Mouse (Mus musculus): ENCODE measurements at regions not wholly inside any gene's neighbourhood (a gene's known extent, or its start where the extent isn't known, plus 50 kb on each side); places are given as distances from the start of the nearest gene placed in this dataset.
"Not testable (repeated sequence)": the region's sequence is repeated elsewhere in the genome, so short reads cannot be mapped to it uniquely, and the experiment has no call there.

DNA sequence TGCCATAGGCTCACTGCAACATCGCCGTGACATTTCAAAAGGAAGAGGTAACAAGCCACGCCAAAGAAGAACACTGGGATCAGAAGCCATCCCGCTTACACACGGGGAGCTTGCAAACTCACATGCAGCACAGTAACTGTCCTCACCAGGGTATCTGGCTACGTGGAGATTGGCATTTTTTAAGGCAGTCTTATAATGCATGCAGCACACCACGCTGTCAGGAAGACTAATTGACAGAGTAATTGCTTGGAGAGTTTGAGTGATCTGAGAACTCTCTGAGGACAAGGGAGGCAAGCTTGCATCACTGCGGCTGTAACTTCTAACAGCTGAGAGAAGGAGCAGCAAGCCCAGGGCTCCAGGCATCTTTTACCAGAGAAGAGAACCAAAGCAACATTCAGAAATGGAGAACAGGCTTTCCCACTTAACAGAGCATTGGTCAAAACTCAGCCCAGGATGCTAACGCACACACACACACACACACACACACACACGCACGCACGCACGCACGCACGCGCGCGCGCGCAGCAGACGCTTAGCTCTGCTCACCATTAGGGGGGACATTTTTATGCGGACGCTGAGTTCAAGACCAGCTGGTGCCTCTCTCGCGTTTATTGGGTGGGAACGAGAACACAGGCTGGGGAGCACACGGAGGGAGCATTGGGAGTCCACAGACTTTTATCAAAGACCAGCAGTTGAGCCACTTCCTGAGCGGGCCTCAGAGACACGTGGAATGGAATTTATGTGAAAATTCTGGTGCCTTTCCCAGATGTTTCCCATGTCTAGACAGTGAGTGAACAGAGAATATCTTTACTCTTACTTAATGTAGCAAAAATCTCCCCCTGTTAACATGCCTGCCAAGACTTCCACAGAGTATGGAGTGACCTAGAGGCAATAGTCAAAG is 66.6 kb downstream of the 1700129C05Rik start:
- in situ Hi-C loops (cut with MboI, MseI) = no loop called here

DNA sequence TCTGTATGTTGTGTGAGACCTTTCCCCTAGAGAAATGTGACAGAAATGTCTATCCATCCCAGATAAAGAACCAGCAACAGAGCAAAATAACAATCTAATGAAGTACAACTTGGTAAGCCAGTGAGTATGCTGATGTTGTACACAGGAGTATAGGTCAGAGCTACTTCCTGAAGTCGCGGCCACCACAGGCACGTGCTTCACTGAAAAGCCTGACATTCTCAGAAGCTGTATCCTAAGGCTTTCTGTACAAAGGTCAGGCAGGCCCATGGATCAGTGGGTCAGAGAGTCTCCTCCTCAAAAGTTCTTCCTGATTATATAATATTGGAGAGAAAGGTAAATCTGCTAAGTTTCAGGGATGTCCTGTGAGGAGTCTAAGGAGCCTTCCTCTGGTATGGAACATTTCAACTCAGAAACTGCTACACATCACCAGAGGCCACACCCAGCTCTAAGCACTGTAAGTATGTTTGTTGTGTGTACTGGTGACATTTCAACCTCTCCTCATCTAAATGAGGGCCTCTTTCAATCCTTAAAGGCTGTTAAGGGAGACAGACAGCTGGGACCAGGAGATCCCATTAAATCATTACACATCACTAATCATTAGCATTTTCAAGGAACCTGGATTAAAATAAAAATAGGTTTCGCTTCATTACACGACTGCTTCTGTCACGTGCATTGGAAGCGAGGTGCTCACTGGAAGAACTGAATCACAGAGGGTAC is 70.2 kb downstream of the 1700129C05Rik start:
- in situ Hi-C loops (cut with MboI, MseI) = no loop called here

DNA sequence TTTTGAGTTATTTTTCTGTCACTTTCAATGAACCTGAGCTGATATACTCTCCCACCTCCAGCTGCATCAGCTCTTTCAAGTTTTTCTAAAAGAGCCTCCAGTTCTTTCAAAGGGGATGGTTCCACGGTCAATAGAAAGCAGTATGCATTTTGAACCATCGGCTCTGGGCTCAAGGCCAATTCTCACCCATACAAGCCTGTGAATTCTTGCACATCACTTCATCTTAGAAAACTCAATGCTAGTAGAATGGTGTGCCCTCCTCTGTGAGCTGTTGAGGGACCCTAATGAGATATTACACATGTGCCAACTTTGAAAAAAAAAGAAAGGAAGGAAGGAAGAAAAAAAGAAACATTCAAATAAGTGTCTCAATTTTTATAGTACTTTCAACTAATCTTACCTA is 72.6 kb downstream of the 1700129C05Rik start:
- in situ Hi-C loops (cut with MboI, MseI) = no loop called here

DNA sequence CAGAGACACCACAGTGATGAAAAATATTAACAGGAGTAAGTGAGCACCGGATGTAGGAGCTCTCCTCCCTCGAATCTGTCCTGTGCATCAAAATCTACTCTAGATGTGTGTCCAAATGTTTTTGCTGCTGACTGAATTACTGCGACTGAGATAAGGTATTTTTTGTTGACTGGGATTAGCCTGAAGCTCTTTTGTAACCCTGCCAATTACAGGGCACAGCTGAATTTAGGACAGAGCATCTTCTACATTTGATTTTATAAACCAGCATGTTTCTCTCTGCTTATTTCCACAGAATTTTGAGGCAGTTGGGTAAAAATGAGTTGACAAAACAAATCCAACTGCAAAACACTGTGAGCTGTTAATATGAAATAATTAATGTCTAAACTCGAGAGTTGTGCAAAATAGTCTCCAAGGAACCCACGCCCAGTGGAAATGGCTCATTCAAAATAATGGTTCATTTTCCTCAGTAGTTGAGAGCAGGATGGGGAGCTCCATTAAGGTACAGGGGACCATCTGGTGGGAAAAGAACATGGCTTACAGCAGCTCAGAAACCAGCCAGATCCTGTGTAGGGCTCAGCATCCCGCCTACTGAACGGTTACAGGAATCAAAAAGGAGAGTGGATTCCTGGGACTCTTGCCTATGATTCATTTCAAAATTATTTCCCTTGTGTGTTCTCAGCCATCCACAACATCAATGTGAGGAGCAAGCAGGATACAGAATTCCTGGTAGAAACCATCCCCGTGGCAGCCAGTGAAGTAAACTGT is 76.1 kb downstream of the 1700129C05Rik start:
- in situ Hi-C loops (cut with MboI, MseI) = no loop called here

DNA sequence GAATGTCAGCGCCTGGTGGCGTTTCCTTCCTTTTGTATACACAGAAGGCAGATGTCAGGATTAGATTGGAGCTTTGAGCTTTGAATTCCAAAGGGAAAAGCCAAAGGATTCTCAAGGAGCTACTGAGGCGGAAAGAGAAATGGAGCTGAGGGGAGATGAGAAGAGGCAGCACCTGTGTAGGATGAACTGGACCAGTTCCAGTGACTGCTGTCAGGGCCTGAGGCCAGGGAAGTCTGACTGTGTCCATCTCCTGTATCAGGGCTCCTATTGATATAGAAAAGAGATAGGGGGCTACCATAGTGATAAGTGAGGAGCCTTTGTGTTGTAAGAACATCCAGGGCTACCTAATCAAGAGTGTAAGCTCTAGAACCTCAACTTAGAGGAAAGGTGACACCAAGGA is 79.5 kb downstream of the 1700129C05Rik start:
- in situ Hi-C loops (cut with MboI, MseI) = no loop called here

DNA sequence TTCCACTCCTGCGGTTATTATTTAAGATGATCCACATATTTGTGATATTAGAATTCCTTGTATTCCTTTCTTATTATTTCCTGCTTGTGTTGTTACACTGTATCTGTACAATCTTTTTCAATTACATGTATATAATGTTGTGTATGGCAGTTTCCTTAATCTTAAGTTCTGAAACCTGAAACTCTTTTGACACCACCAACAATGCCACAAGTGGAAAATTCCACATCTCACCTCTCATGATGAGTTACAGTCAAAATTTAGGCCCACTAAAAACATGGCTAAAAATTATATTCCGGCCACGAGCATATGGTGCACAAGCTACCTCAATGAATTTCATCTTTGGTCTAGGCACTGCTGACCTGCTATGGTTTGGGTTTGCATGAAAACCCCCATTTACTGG is 85.9 kb downstream of the 1700129C05Rik start:
- in situ Hi-C loops (cut with MboI, MseI) = no loop called here

DNA sequence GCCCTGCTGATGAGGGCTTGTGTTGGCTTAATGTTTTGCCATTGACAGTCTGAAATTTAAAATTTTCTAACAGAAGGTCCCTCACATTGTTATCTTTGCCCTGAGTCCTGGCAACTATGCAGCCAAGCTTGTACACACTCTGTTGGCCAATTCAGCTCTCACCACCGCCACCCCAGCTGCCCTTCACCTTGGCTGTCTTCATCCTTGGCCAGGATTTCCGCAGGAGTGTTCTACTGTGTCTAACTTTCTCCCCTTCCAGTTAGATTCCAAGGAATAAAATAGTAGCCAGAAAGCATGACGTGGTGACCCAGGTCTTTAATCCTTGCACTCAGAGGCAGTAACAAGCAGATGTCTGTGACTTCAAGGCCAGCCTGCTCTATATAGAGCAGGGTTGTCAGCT is 87.4 kb downstream of the 1700129C05Rik start:
- in situ Hi-C loops (cut with MboI, MseI) = no loop called here

DNA sequence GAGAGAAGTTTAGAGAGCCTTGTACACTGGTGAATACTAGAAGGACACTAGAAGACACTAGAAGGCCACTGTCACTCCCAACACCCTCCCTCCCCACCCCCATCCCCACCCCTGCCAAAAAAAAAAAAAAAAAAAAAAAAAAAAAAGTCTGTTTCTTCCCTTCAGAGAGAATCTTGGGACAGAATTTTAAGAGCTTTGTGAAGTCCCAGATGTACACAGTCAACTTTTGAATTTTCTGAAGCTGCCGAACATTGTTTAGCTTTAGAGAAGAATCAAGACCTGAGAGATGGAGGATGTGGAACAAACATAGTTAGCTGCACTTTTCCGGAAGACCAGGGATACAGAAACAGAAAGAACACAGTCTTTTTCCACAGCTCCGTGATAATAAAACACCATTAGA is 90.3 kb downstream of the 1700129C05Rik start:
- in situ Hi-C loops (cut with MboI, MseI) = no loop called here

DNA sequence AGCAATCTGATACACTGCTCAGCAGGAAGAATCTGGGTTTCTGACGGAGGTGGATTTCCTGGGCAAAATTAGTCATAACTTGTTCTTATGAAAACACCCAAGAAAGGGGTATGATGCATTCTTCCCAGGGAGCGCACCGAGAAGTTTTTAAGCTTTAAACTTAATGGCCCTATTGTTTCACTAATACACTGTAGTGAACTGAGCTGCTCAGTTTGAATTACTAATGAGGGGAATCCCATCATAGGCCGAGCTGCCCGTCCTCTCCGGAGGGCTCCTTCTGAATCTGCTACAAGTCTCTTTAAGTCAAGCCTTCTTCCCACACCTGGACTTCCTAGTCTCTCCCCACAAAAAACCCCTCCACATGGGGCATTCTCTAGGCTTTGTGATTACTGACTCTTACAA is 91.2 kb downstream of the 1700129C05Rik start:
- in situ Hi-C loops (cut with MboI, MseI) = no loop called here

DNA sequence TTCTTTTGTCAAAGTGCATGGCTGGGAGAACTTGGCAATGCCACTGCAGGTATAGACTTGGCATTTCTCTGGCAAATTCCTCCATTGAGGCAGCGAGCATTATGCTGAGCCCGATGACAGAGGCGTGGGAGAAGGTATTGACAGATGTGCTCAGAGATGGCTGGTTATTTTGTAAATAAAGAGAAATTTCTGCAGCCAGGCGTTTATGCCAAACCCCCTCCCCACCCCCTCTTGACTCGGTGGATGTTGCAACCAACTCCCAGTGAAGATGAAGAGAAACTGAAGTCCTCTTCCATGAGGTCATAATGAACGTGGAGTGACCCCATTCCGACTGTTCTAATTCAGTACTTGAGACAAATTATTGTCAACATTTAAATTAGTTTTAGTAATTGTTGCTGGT is 97.0 kb downstream of the 1700129C05Rik start:
- in situ Hi-C loops (cut with MboI, MseI) = no loop called here

DNA sequence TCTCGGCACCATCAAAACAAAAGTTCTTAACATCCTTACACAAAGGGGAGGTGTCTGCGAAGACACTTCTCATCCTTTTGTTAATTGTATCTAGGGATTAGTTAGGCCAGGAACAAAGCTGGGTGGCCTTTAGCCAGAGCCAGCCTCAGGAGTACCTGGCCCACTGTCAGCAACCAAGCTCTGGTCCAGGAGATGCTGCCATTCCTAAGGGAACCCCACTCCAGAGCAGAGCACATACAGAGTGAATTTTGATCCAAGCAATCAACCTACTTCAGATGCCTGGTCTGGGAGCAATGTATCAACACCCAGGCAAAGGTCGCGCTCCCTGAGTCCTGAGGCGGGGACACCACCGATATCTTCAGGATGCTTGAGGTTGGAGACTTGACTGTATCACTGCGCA is 97.5 kb downstream of the 1700129C05Rik start:
- in situ Hi-C loops (cut with MboI, MseI) = no loop called here

DNA sequence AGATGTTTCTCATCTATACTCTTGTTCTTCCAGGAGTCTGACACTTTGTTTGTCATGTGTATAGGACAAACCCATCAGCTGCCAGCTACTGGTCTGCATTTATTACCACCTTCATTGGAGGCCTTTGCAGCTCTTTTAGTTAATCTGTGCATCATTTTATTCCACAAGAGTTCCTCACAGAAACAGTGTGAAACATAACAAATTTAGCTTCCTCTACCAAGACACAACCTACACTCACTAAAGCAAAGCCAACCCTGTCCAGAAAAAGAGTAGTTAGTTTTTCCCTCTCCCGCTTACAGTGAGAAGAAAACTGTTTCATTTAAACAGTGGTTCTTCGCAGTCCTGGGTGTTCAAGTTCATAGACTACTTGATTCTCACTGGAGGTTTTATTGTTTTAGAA is 100.5 kb downstream of the 1700129C05Rik start:
- in situ Hi-C loops (cut with MboI, MseI) = no loop called here

DNA sequence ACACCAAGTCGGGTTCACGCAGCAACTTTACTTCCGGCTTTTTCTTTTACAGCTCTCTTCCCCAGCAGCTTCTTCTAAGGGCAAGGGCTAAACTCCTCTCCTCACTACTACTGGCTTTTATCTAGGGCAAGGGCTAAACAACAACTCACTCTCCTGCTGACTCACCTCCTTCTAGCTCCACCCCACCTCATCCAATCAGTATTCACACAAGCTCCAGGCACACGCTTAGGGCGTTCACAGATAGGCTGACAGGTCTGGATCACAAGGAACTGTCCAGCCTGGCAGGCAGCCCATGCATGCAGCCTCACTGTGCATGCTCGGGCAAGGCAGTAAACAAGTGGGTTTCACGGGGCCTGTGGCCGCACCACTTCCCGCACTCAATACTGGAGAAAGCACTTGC is 116.9 kb downstream of the 1700129C05Rik start:
- in situ Hi-C loops (cut with MboI, MseI) = not testable (repeated sequence)

DNA sequence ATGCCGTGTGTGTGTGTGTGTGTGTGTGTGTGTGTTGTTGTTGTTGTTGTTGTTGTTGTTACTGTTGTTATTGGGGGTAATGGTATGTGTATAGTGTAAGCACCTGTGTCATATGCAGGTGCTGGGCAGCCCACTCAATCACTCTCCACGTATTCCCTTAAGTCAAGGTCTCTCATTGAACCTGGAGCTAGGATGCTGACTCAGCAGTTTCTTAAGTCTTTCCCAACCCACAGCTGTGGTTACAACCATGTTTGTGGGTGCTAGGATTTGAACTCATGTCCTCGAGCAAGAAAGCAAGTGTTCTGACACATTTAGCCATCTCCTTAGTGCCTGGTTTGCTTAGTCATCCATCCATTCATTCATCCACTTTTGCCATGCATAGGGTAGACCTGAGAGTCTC is 133.2 kb downstream of the 1700129C05Rik start:
- in situ Hi-C loops (cut with MboI, MseI) = no loop called here

DNA sequence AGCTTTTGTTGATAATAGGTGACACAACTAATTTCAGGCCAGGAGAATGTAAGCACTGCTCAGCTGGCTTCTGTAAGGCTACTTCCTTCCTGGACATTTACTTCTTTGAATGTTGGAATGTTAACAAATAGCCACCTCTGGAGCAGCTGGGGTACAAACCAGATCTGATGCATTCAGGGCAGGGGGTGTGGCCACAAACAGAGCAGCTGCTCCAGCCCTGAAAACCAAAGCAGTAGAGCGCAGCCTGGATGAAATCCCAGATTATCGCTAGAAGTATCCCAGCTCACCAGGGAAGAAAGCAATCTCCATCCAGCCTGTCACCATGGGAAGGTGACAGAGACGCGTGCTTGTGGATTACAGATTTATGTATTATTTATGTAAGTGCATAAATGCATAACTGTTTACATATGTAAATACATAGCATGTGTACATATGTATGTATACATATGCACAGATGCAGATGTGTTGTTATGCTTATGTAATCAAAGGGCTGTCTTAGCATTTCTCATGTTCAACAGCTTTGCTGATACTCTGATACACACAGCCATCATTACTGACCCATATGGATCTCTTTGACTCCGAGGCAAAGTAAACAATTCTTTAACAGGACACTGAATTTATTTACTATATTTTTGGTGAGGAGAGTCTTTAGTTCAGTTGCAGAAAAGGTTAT is 143.5 kb downstream of the 1700129C05Rik start:
- in situ Hi-C loops (cut with MboI, MseI) = no loop called here

DNA sequence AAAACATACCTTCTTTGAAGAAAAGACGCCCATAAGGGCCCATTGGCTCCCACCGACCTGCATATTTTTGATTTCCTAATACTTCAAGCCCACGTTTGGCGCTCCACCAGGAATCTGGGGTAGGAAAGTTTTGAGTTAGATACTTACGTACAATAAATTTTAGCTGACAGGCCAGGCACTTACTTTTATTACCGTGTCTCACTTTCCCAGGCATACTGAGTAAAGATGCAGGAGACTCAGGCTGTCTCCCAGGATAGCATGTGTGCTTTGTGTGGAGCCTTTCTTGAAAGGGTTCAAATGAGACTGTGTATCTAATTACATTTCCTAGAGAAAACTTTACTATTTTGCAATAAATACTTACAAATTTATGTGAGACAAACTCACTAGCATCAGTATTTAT is 147.7 kb downstream of the 1700129C05Rik start:
- in situ Hi-C loops (cut with MboI, MseI) = no loop called here

DNA sequence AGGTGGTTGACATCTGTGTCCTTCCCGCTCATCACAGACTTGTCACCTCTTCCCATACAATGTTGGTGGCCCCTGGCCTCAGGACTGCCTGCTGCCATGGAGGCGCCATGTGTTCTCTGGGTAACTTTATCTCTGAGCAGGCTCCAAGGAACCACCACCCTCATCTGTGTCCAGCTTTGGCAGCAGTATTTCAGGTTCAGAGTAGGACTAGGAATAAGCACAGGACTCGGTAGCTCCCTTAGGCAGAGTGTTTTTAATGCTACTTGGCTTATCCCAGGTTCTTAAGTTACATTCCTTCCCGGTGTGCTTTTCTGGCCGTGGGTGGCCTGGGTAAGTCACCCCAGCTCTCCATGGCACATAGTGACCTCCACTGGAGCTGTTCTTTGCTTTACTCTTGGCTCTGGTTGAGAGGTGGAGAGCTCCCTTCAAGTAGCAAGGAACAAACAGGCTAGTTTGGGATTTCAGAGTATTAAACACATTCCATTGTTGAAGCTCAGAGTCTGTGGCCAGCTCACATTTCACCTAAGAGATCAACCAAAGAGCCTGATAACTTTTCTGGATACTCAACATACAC is 153.0 kb downstream of the 1700129C05Rik start:
- in situ Hi-C loops (cut with MboI, MseI) = no loop called here

DNA sequence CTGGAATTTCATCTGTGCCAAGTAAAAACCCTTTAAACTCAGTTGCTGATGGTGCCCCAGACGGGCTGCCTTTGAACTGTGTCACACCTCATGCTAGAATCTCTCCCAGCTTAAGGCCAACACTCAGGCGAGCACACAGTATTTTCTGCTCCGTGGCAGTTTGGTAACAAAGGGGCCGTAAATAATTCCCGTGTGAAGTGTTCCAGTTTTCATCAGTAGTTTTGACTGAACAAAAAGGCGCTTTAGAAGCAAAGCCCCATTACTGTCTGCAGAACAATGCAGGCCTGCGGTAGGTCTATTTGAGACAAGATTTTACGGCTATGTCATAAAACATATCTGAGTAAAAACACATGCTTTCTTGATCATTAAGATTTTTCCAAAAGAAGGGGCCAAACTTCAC is 155.0 kb downstream of the 1700129C05Rik start:
- in situ Hi-C loops (cut with MboI, MseI) = no loop called here

DNA sequence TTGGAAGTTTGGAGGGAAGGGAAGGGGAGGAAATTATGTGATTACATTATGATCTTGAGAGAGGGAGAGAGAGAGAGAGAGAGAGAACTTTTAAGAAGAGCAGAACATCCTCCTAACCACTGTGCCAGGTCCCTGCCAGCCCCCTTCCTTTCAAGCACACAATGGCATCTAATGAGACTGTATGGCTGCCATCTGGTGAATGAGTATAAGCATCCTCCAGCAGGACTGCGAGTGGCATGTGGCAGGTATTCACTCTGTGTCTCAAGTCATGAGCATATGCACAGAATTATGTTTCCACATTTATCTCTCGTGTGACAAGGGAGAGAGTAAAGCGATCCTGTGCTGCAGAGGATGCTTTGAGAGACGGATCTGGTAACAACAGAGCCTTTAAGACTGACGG is 156.9 kb downstream of the 1700129C05Rik start:
- in situ Hi-C loops (cut with MboI, MseI) = no loop called here

DNA sequence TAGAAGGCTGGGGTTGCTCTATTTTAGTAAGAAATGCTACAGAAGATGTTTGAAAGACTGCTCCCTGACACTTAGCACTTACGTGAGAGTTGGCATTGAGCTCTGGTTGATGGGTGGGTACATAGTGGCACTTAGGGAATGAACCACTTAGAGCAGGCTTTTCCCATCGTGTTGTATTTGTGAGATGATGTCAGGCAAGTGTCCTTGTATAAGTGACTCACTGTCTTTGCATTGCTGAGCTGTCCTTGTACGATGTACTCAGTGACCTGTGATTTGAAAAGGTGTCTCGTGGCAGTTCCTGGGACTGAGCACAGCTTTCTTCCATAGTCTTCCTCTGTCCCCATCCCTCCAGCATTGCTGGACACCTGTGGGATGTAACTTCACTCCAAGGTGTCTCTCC is 165.9 kb downstream of the 1700129C05Rik start:
- in situ Hi-C loops (cut with MboI, MseI) = no loop called here

DNA sequence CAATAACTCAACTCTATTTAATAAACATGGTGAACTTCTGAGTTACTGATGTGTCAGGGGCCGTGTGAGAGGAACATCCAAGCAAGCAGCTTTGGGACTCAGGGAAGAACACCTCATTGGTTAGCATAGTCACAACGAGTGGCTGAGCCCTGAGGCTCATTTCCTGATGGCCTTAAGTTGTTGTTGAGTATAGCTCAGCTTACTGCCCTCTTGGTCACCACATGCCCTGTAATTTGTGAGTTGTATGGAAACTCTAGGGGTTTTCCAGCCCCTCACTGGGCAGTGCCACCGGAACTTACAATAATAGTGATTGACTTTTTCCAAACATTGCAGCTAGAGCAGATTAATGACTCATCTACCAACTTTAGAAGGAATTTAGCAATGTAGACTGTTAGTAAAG is 173.4 kb downstream of the 1700129C05Rik start:
- in situ Hi-C loops (cut with MboI, MseI) = no loop called here

Measured in regulatory T cell (primary cell).